Mouse (Mus musculus) fibroblast of lung, adult 2 months (primary cell): ENCODE measurements around the gene Grip1.
A peak's percentile ranks its signal among the peaks of the same experiment; 100 is the strongest.

Experiments used
- DNase-seq: peaks from one replicate; pipeline ENCODE4 v3.0.0-alpha.2; 2011; ENCODE audit warnings: low read depth

Grip1 gene

GRCm38 (mm10) chr10:119573134-119573533 is 119.5 kb downstream of the Grip1 start:
- no peak for DNase-seq

DNA sequence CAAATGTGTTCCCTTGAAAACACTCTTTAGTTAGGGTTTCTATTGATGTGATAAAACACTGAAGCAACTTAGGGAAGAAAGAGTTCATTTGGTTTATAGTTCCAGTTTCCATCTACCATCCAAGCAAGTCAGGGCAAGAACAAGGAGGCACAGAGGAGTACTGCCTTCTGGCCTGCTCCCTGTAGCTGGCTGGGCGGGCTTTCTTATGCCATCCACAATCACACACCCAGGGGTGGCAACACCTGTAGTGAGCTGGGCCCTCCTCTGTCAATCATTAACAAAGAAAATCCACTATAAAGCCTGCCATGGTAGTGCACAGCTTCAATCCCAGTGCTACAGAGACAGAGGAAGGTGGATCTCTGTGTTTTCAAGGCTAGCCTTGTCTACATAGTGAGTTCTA is 122.2 kb downstream of the Grip1 start:
- DNase-seq = no peak

DNA sequence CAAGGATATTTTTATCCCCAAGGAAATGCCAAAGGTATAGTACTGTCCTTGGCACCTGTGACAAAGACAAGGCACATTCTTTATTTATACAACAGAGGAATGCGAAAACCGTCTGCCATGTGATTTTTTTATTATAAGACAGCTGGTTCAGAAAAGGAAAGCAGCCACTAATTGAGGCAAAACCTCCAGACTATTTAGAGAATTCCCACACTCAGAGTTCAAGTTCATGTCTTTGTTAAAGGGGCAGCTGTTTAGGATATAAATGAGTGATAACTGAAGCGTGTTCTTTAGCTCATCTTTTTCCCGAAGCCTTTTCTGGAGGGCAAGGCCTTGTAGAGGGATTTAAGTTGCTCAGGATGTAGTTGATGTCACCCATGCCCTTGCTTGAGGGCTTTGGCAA is 126.4 kb downstream of the Grip1 start:
- no peak for DNase-seq

DNA sequence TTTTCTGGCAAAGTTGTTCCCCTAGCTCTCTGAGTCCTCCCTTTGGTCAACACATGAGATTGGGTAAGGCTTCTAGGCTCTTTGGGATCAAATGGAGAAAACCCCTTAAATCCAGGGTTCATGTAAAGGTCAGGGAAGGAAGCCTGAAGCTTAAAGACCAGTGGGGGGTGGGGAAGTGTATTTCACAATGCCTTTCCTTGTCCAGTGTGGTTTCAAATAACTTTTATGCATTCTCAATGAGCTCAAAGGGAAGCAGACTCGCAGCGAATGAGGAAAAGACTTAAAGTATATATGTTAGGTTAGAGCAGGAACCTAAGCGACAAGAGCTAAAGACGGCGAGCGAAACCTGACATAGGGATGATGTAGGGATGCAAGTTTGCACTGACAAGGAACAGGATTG is 131.0 kb downstream of the Grip1 start:
- no peak for DNase-seq

DNA sequence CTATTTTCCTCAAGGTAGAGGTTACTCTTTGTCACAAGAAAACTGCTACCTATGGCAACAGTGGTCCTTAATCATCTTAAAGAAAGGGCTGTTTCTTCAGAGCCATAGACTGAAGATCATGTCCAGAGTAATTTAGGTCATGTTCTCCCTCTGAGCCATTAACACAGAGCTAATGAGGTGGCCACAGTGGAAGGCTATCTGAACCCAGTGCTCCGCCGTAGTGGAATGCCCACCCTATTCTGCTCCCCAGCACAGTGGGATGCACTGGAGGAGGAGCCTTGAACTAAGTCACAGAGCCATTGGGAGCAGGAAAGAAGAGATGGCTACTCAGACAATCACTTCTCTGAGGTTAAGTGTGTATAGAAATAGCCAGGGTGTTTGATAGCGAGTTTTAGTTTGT is 133.3 kb downstream of the Grip1 start:
- no peak for DNase-seq

DNA sequence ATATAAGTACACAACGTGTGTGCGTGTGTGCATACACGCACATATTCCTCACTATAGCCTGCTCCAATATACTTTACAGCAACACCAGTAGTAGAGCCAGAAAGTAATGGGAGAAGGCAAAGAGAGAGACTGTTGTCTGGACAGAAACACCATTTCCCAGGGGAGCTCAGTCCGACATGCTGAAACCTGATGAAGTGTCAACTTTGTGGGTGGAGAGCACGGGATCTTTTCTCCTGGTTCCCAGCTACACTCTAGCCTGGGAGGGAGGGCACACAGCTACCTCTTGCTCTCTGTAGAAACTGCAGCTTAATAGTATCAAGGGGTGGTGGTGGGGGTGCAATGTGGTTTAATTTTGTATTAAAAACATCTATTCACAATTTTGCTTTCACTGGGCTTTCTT is 143.2 kb downstream of the Grip1 start:
- no peak for DNase-seq

GRCm38 (mm10) chr10:119607501-119607900 is 153.9 kb downstream of the Grip1 start:
- no peak for DNase-seq

DNA sequence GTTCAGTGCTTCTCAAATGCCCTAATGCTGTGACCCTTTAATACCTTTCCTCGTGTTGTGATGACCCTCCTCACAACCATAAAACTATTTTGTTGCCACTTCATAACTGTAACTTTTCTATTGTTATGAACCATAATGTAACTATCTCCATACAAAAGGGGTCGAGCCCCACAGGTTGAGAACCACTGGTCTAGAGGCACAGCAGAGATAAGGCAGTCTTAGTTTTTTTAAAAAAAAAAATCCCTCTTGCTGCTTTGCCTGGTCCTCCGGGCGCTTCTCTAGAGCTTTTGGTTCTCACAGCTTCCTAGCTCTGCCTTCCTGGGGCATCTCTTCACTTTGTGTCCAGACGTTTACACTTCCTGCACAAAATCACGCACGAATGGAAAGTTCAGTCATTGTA is 155.4 kb downstream of the Grip1 start:
- DNase-seq = no peak

GRCm38 (mm10) chr10:119610279-119610895 is 156.8 kb downstream of the Grip1 start:
- DNase-seq = peak; percentile 4

- DNase-seq = no peak
Measured at GRCm38 (mm10) chr10:119612034-119612433, 158.4 kb downstream of the Grip1 start.

DNA sequence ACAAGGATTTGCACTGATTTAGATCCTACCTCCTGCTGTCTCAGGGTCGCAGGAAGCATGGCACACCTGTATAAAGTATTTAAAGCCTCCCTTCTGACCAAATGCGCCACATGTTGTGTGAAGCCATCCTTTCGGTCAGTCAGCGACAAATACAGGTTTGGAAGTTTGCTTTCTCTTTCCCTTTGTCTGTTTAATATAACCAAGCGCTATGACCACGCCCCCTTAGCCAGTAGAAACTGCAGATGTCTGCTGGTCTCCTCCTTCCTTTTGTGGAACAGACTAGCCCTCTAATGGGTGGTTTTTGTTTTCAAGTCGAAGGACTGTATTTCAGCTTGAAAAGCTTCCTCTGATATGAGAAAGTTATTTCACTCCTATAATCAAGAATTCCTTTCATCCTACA is 161.1 kb downstream of the Grip1 start:
- DNase-seq = no peak

DNA sequence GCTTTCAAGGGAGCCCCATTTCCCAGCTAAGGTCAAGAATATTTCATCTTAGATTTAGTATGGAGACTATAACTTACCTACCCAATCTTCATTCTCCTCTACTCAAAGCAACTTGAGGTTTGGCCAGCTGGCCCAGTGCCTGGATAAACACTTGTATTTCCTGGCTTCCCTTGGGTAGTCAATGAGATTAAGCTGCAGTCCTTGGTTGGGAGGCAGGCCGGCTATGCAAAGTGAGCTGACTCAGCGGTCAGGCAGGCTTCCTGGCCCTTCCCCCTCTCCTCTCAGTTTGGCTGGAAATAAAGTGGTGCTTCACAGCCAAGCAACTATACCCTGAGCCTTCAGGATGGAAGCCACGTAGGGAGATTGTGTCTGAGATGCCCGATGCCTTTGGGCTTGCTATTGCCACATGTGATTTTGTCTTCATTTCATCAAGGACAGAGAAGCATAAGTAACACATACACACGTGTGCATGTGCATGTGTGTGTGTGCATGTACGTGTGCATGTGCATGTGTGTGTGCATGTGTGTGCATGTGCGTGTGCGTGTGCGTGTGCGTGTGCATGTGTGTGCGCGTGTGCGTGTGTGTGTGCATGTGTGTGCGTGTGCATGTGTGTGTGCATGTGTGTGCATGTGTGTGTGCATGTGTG is 161.7 kb downstream of the Grip1 start:
- DNase-seq = peak; percentile 57

- DNase-seq = no peak
Measured at GRCm38 (mm10) chr10:119616078-119616477, 162.4 kb downstream of the Grip1 start.

DNA sequence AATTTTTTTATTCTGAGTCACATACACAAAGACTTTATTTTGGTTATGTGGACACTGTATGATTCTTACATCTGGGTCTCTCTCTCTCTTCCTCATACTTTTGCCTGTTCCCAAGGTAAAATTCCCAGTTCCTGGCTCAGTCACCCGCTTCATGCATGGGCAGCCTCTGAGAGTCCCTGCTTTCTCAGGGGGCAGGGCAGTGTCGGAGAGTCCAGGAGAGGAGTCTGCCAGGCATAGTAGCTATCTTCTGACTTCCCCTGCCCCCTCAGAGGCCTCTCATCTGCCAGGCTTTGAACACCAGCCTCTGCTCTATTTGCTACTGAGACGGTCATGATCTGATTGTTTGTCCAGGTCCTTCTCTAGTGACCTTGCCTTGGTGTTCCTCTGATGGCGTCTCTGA is 175.0 kb downstream of the Grip1 start:
- no peak for DNase-seq

DNA sequence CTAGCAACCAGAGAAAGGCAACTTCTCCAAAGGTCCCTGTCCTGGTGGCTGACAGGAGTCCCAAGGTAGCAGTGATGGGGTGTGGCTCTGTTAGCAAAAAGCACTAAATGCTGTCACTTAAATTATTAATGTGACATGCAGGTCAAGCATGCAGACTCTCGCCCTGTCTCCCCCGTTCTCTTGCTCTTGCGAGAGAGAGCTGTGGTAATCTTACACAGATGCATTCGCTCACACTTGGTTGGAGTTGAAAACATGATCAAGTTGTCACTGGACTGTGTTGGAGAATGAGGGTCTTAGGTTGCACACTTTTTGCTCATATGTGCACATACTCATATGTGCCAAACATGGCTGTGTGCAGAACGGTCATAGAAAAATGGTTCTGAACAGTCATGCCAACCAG is 176.8 kb downstream of the Grip1 start:
- DNase-seq = no peak

GRCm38 (mm10) chr10:119631966-119632365 is 178.3 kb downstream of the Grip1 start:
- DNase-seq = no peak

GRCm38 (mm10) chr10:119634544-119634943 is 180.9 kb downstream of the Grip1 start:
- DNase-seq = no peak

- no peak for DNase-seq
Measured at GRCm38 (mm10) chr10:119640534-119640933, 186.9 kb downstream of the Grip1 start.

DNA sequence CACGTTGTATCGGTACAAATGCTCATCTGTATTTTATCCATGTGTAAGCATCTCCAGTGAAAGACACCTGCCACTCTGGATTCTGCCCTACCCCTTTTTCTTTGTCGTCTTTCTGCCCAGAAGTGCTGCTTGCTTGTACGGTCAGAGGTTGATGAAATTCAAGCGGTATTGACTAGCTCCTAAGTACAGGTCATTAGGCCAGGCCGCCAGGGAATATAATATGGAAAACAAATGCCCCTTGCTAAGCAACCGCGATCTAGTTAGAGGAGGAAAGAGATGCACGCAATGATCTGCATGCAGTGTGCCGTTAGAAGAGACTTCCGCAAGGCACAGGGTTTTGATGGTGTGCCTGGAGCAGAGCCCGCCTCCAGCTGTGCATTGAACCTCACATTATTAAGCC is 187.4 kb downstream of the Grip1 start:
- DNase-seq = no peak

DNA sequence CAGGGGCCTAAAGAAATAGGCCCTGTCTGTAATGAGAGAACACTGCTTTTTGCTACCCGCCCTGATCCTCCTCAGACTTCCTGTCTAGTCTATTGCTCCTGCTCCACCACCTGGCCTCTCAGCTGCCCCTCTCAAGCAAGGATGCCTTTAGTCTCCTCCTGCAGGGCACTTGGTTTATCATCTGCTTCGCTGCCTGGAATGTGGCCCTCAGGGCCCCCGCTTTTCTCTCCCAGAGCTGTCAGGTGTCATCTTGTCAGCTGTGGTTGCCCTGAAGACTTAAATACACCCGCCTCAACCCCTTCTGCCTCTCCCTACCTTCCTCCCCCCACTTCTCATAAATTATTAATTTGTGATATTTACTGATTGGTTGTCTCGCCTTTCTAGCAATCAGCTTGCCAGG is 190.7 kb downstream of the Grip1 start:
- no peak for DNase-seq

- peak; percentile 2 for DNase-seq
Measured at GRCm38 (mm10) chr10:119646500-119647439, 193.1 kb downstream of the Grip1 start.

- DNase-seq = no peak
Measured at GRCm38 (mm10) chr10:119660677-119661353, 207.2 kb downstream of the Grip1 start.
